Mouse (Mus musculus) embryonic facial prominence, embryonic 12.5 days (tissue): Measurements from ENCODE around the gene Olfr923. TPM values are rescaled to one million over a fixed set of nuclear protein-coding genes. Genes with fewer than 3 reads are reported as not detected.
"Not testable (repeated sequence)": the region's sequence is repeated elsewhere in the genome, so short reads cannot be mapped to it uniquely, and the experiment has no call there.

Source experiments
- ATAC-seq: fragments of 200-750 bp; cut with Nextera tagmentation; 2 replicates; pipeline ENCODE4 v1.8.0; 2017; ENCODE audit not compliant: insufficient number of reproducible peaks, insufficient read depth, low FRiP score, low TSS enrichment
- H3K27ac ChIP-seq: fragments of 300-500 bp; sonication (generic); 2 replicates; pipeline ENCODE4 v1.5.1; 2016; ENCODE audit warnings: mild to moderate bottlenecking
- H3K27me3 ChIP-seq: fragments of 300-500 bp; sonication (generic); 2 replicates; pipeline ENCODE4 v1.6.1; 2016; ENCODE audit warnings: mild to moderate bottlenecking, moderate library complexity
- H3K36me3 ChIP-seq: fragments of 300-500 bp; sonication (generic); 2 replicates; pipeline ENCODE4 v1.6.1; 2016; ENCODE audit warnings: mild to moderate bottlenecking
- H3K4me1 ChIP-seq: fragments of 300-500 bp; sonication (generic); 2 replicates; pipeline ENCODE4 v1.6.1; 2016
- H3K4me2 ChIP-seq: fragments of 300-500 bp; sonication (generic); replicated peaks from 2 replicates; pipeline ENCODE4 v1.6.1; 2016; ENCODE audit warnings: mild to moderate bottlenecking, moderate library complexity
- H3K4me3 ChIP-seq: fragments of 300-500 bp; sonication (generic); 2 replicates; pipeline ENCODE4 v1.5.1; 2016; ENCODE audit warnings: mild to moderate bottlenecking
- H3K9ac ChIP-seq: fragments of 300-500 bp; sonication (generic); 2 replicates; pipeline ENCODE4 v1.6.1; 2016; ENCODE audit warnings: mild to moderate bottlenecking, moderate library complexity
- H3K9me3 ChIP-seq: fragments of 300-500 bp; sonication (generic); 2 replicates; pipeline ENCODE4 v1.6.1; 2016; ENCODE audit warnings: mild to moderate bottlenecking, moderate library complexity
- WGBS: fragments of 180-500 bp; shearing (Covaris S2); methylation state at CpG from one replicate; pipeline ENCODE4 v1.1.7; 2016; 5-methylcytosine and 5-hydroxymethylcytosine counted together
- polyA plus RNA-seq: library from polyadenylated mRNA; unstranded; fragments of >200 nt; fragmentation: Nextera tagmentation; extraction: Ambion mirVana; gene quantifications from 2 replicates; pipeline ENCODE4 v1.2.1, GENCODE M21; 2016

Olfr923 gene
- polyA plus RNA-seq = not detected in 2 replicates

GRCm38 (mm10) chr9:38826245-38826644 lies at the start of gene Olfr923:
Olfr923 (plus strand) TSS chr9:38826545.
- no peak within 1 kb of the TSS for H3K4me3 ChIP-seq
- WGBS = 85% methylated on average over 1 of the region's 1 CpGs

GRCm38 (mm10) chr9:38792689-38793088 lies 33.7 kb upstream of the Olfr923 start:
- Histone ChIP-seq H3K9ac (no peak overlapping the region), H3K4me2 (no peak overlapping the region), H3K4me3 (no peak overlapping the region), H3K27me3 (no peaks in the 10 kb centered on the region), H3K9me3 (no peaks in the 10 kb centered on the region), H3K36me3 (no peaks in the 10 kb centered on the region), H3K27ac (no peak overlapping the region), H3K4me1 (no peaks in the 10 kb centered on the region)
- no peak for ATAC-seq
- WGBS = 85% methylated on average over 2 of the region's 2 CpGs

More at GRCm38 (mm10) chr9:38826245-38826644, at the start of gene Olfr923:
- no peaks in the 10 kb centered on the region for H3K9me3 ChIP-seq
- no peak within 1 kb of the TSS for H3K27ac ChIP-seq
- no peaks in the 10 kb centered on the region for H3K27me3 ChIP-seq
- no peaks in the 10 kb centered on the region for H3K36me3 ChIP-seq
- H3K4me1 ChIP-seq = no peaks in the 10 kb centered on the region
- H3K4me2 ChIP-seq = no peak within 1 kb of the TSS
- no peak within 1 kb of the TSS for H3K9ac ChIP-seq
- no peak for ATAC-seq

GRCm38 (mm10) chr9:38805696-38806095 lies 20.6 kb upstream of the Olfr923 start:
- Histone ChIP-seq H3K4me1 (no peaks in the 10 kb centered on the region), H3K36me3 (no peaks in the 10 kb centered on the region), H3K9me3 (no peaks in the 10 kb centered on the region), H3K27me3 (no peaks in the 10 kb centered on the region), H3K9ac (no peak overlapping the region), H3K27ac (no peak overlapping the region), H3K4me3 (no peak overlapping the region), H3K4me2 (no peak overlapping the region)
- ATAC-seq = no peak

- no peak within 1 kb of the TSS for H3K4me3 ChIP-seq
- H3K4me1 ChIP-seq = no peaks in the 10 kb centered on the region
- no peaks in the 10 kb centered on the region for H3K9me3 ChIP-seq
- no peaks in the 10 kb centered on the region for H3K36me3 ChIP-seq
- H3K9ac ChIP-seq = no peak within 1 kb of the TSS
- no peaks in the 10 kb centered on the region for H3K27me3 ChIP-seq
- WGBS = 72% methylated on average over 2 of the region's 2 CpGs
- ATAC-seq = no peak
- no peak within 1 kb of the TSS for H3K27ac ChIP-seq
- no peak within 1 kb of the TSS for H3K4me2 ChIP-seq
Observed at GRCm38 (mm10) chr9:38814314-38814713, 12.0 kb upstream of the Olfr923 start, which contains the start of gene Olfr922. Olfr922 (plus strand) TSS chr9:38814614.

- H3K27ac ChIP-seq = no peak overlapping the region
- no peaks in the 10 kb centered on the region for H3K27me3 ChIP-seq
- H3K9ac ChIP-seq = no peak overlapping the region
- WGBS = 84% methylated on average over 1 of the region's 1 CpGs
- no peak overlapping the region for H3K4me2 ChIP-seq
- H3K36me3 ChIP-seq = no peaks in the 10 kb centered on the region
- H3K4me1 ChIP-seq = no peaks in the 10 kb centered on the region
- H3K4me3 ChIP-seq = no peak overlapping the region
- ATAC-seq = no peak
- no peaks in the 10 kb centered on the region for H3K9me3 ChIP-seq
Observed at GRCm38 (mm10) chr9:38815458-38815986, 10.8 kb upstream of the Olfr923 start.

GRCm38 (mm10) chr9:38833027-38833426 lies 6.7 kb downstream of the Olfr923 start:
- WGBS = 83% methylated on average over 2 of the region's 2 CpGs

GRCm38 (mm10) chr9:38844149-38844548 lies 17.8 kb downstream of the Olfr923 start, which contains the start of gene Olfr924:
Olfr924 (plus strand) TSS chr9:38844449.
- no peak within 1 kb of the TSS for H3K27ac ChIP-seq
- no peaks in the 10 kb centered on the region for H3K36me3 ChIP-seq
- no peaks in the 10 kb centered on the region for H3K27me3 ChIP-seq
- H3K4me1 ChIP-seq = no peaks in the 10 kb centered on the region
- H3K9me3 ChIP-seq = no peaks in the 10 kb centered on the region
- no peak within 1 kb of the TSS for H3K9ac ChIP-seq
- no peak within 1 kb of the TSS for H3K4me3 ChIP-seq
- no peak within 1 kb of the TSS for H3K4me2 ChIP-seq
- no peak for ATAC-seq
- WGBS = 90% methylated on average over 1 of the region's 1 CpGs

More at GRCm38 (mm10) chr9:38833027-38833426, 6.7 kb downstream of the Olfr923 start:
- H3K36me3 ChIP-seq = no peaks in the 10 kb centered on the region
- no peak overlapping the region for H3K4me2 ChIP-seq
- no peak overlapping the region for H3K9ac ChIP-seq
- H3K4me1 ChIP-seq = no peaks in the 10 kb centered on the region
- no peaks in the 10 kb centered on the region for H3K27me3 ChIP-seq
- H3K27ac ChIP-seq = no peak overlapping the region
- ATAC-seq = no peak
- no peak overlapping the region for H3K4me3 ChIP-seq
- H3K9me3 ChIP-seq = no peaks in the 10 kb centered on the region

GRCm38 (mm10) chr9:38854760-38855159 lies 28.4 kb downstream of the Olfr923 start, which contains the start of gene Olfr26:
Olfr26 (plus strand) TSS chr9:38855060.
- no peak within 1 kb of the TSS for H3K4me2 ChIP-seq
- no peak within 1 kb of the TSS for H3K9ac ChIP-seq
- H3K9me3 ChIP-seq = no peaks in the 10 kb centered on the region
- no peak for ATAC-seq
- H3K27ac ChIP-seq = no peak within 1 kb of the TSS
- H3K27me3 ChIP-seq = no peaks in the 10 kb centered on the region
- no peak within 1 kb of the TSS for H3K4me3 ChIP-seq
- H3K4me1 ChIP-seq = no peaks in the 10 kb centered on the region
- no peaks in the 10 kb centered on the region for H3K36me3 ChIP-seq

GRCm38 (mm10) chr9:38874880-38875279 lies 48.5 kb downstream of the Olfr923 start:
- not testable (repeated sequence) for H3K9ac ChIP-seq, H3K9me3 ChIP-seq, H3K27me3 ChIP-seq, H3K27ac ChIP-seq, H3K4me1 ChIP-seq, H3K4me3 ChIP-seq, H3K4me2 ChIP-seq, ATAC-seq, H3K36me3 ChIP-seq
- 52% methylated on average over 2 of the region's 2 CpGs for WGBS

GRCm38 (mm10) chr9:38876826-38877225 lies 50.5 kb downstream of the Olfr923 start, which contains the start of gene Olfr926:
Olfr926 (plus strand) TSS chr9:38877126.
- Histone ChIP-seq H3K36me3 (no peaks in the 10 kb centered on the region), H3K27ac (no peak within 1 kb of the TSS), H3K4me2 (no peak within 1 kb of the TSS), H3K4me3 (no peak within 1 kb of the TSS), H3K9ac (no peak within 1 kb of the TSS), H3K27me3 (no peaks in the 10 kb centered on the region), H3K9me3 (no peaks in the 10 kb centered on the region), H3K4me1 (no peaks in the 10 kb centered on the region)
- no peak for ATAC-seq
- WGBS = 85% methylated on average over 2 of the region's 2 CpGs
